Mouse (Mus musculus) spleen, postnatal 10 days (tissue): ENCODE results near the gene Pde11a.
A peak's percentile ranks its signal among the peaks of the same experiment; 100 is the strongest.

Experiments used
- DNase-seq, 2 experiments: peaks; one replicate each; pipeline ENCODE4 v3.0.0; 2021 to 2022; ENCODE audit warnings: low spot score in 2 of 2

Gene Pde11a

GRCm38 (mm10) chr2:76162822-76163221 is 175.8 kb downstream of the Pde11a start:
- DNase-seq: no peak

- no peak for DNase-seq
Measured at GRCm38 (mm10) chr2:76158973-76159372, 179.6 kb downstream of the Pde11a start.

- DNase-seq: no peak
Measured at GRCm38 (mm10) chr2:76141136-76141535, 197.4 kb downstream of the Pde11a start.

GRCm38 (mm10) chr2:76132983-76133382 is 205.6 kb downstream of the Pde11a start:
- DNase-seq: no peak

- DNase-seq: no peak
Measured at GRCm38 (mm10) chr2:76129933-76130627, 208.5 kb downstream of the Pde11a start.

GRCm38 (mm10) chr2:76129058-76129437 is 209.5 kb downstream of the Pde11a start:
- DNase-seq: no peak

GRCm38 (mm10) chr2:76128105-76129057 is 210.2 kb downstream of the Pde11a start:
- peak in 1 of 2 experiments; percentile 35 for DNase-seq

- DNase-seq: no peak
Measured at GRCm38 (mm10) chr2:76126651-76127050, 211.9 kb downstream of the Pde11a start.

- no peak for DNase-seq
Measured at GRCm38 (mm10) chr2:76124821-76125220, 213.8 kb downstream of the Pde11a start.

- DNase-seq: no peak
Measured at GRCm38 (mm10) chr2:76122167-76122566, 216.4 kb downstream of the Pde11a start.

- no peak for DNase-seq
Measured at GRCm38 (mm10) chr2:76119848-76120247, 218.7 kb downstream of the Pde11a start.

GRCm38 (mm10) chr2:76118491-76118890 is 220.1 kb downstream of the Pde11a start:
- DNase-seq: no peak

GRCm38 (mm10) chr2:76117219-76117618 is 221.4 kb downstream of the Pde11a start:
- DNase-seq: no peak

- DNase-seq: peak; percentile 28 to 64
Measured at GRCm38 (mm10) chr2:76115696-76116095, 222.9 kb downstream of the Pde11a start.

GRCm38 (mm10) chr2:76114734-76115133 is 223.8 kb downstream of the Pde11a start:
- DNase-seq: peak; percentile 8 to 50

- DNase-seq: no peak
Measured at GRCm38 (mm10) chr2:76109653-76110052, 228.9 kb downstream of the Pde11a start.

GRCm38 (mm10) chr2:76101889-76102602 is 236.5 kb downstream of the Pde11a start:
- no peak for DNase-seq

GRCm38 (mm10) chr2:76100597-76100996 is 238.0 kb downstream of the Pde11a start:
- no peak for DNase-seq

- no peak for DNase-seq
Measured at GRCm38 (mm10) chr2:76099726-76100347, 238.7 kb downstream of the Pde11a start.

- no peak for DNase-seq
Measured at GRCm38 (mm10) chr2:76098381-76098780, 240.2 kb downstream of the Pde11a start.

- no peak for DNase-seq
Measured at GRCm38 (mm10) chr2:76097847-76098246, 240.7 kb downstream of the Pde11a start.

GRCm38 (mm10) chr2:76097284-76097683 is 241.3 kb downstream of the Pde11a start:
- no peak for DNase-seq
